Mouse (Mus musculus) brain, embryonic 14.5 days (tissue): Measurements from ENCODE around the gene Rbm26.

Source experiments
- CTCF ChIP-seq: fragments of 200-500 bp; IDR thresholded peaks from 2 replicates; pipeline ENCODE4 v1.5.1; 2012; ENCODE audit warnings: inconsistent platforms, mild to moderate bottlenecking, moderate library complexity, borderline replicate concordance; ENCODE audit not compliant: insufficient read depth, insufficient read length; ENCODE audit errors: extremely low read depth
- POLR2A ChIP-seq: fragments of 200-500 bp; IDR thresholded peaks from 2 replicates; pipeline ENCODE4 v1.6.1; 2012; ENCODE audit warnings: mild to moderate bottlenecking, inconsistent platforms, borderline replicate concordance; ENCODE audit not compliant: poor library complexity, insufficient read depth, insufficient read length, severe bottlenecking; ENCODE audit errors: extremely low read depth

GRCm38 (mm10) chr14:105198401-105198800 is 21.3 kb upstream of the Rbm26 start:
- no peak for TF ChIP-seq POLR2A
- peak; percentile 22; the same call in 1 of the 2 replicates for TF ChIP-seq CTCF
